Comparison of ENCODE assay signal across 15 mouse cellular contexts in the genomic region with DNA sequence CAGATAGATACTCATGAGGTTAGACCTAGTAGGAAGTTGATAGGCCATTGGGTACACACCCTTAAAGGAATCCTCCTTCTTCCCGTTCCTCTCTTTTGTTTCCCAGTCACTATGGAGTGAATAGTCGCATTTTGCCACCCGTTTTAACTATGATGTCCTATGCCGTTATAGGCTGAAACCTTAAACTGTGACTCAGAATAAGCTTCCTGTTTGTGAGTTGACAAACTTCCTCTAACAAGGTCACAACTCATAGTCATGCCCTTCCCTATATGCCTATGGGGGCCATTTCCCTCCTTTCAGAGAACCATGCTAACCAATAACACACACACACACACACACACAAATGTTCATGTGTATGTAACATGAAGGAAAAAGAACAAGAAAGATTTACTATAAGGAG.
"Had no signal": no experiment of that assay in that cellular context is flagged by ENCODE, and none has a peak within 500 bp of the region (broad histone marks: within the 10 kb centered on the region; RNA-seq: fewer than 3 reads in every experiment).

No protein-coding gene starts in this region.

- H3K4me1 ChIP-seq: kidney, embryonic 15.5 days; limb, embryonic 15.5 days; liver, embryonic 15.5 days; neural tube, embryonic 15.5 days had no signal

- DNase-seq: kidney, adult 2 months; kidney, postnatal 14 days; lung, embryonic 14.5 days; right cerebral cortex, postnatal 4 days; spleen, adult 18-20 months; thymus, adult 18-20 months; thymus, postnatal 25 days had no signal

- H3K9ac ChIP-seq: kidney, embryonic 15.5 days; limb, embryonic 15.5 days; liver, embryonic 15.5 days; lung, embryonic 14.5 days; neural tube, embryonic 15.5 days had no signal

- H3K9me3 ChIP-seq: kidney, embryonic 15.5 days; limb, embryonic 15.5 days; liver, embryonic 15.5 days; megakaryocyte, embryonic 14.5 days; neural tube, embryonic 15.5 days had no signal

- ATAC-seq: midbrain, embryonic 16.5 days had no signal

- H3K36me3 ChIP-seq: kidney, embryonic 15.5 days; limb, embryonic 15.5 days; liver, embryonic 15.5 days; neural tube, embryonic 15.5 days had no signal

- H3K27ac ChIP-seq: kidney, embryonic 15.5 days; left cerebral cortex, adult 2 months; limb, embryonic 15.5 days; liver, embryonic 15.5 days; neural tube, embryonic 15.5 days had no signal

- H3K27me3 ChIP-seq: kidney, embryonic 15.5 days; limb, embryonic 15.5 days; liver, embryonic 15.5 days; megakaryocyte, embryonic 14.5 days; neural tube, embryonic 15.5 days had no signal

- H3K4me2 ChIP-seq: kidney, embryonic 15.5 days; limb, embryonic 15.5 days; liver, embryonic 15.5 days; lung, embryonic 14.5 days; midbrain, embryonic 11.5 days; neural tube, embryonic 15.5 days had no signal

- H3K4me3 ChIP-seq: kidney, embryonic 15.5 days; left cerebral cortex, adult 2 months; limb, embryonic 15.5 days; liver, embryonic 15.5 days; megakaryocyte, embryonic 14.5 days; neural tube, embryonic 15.5 days had no signal
